In the genomic region with DNA sequence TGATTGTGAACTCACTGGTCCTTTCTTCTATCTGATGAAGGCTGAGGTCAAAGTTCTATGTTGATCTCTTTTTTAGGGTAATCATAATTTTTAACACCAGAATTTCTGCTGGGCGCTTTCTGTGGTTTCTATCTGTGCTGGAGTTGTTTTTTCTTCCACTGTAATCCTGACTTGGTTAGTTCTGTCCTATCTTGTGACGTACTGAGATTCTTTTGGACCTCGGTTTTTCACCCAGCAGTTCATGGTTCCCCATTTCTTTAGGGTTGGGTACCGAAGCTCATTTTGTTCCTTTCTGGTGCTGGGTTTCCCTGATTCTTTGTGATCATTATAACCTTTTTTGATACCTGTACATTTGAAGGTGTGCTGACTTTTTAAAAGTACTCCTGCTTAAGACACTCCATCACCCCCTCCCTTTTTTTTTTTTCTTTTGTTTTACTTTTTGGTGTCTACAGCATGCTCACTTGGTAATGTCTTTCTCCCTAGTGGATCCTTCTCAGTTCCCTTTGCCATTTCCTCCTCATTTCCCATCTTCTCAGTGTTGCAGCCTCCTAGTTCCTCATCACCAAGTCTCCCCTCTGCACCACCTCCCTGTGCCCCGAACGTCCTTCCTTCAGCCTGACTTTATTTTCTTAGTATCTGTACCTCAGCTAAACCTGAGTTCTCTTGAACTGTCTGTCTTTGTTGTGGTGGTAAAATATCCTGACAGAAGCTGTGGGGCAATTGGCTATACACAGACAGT, we compare ENCODE assay signal across 21 mouse cellular contexts. TPM values are rescaled to one million over a fixed set of nuclear protein-coding genes. Genes with fewer than 3 reads are reported as not detected.
"Had no signal": no experiment of that assay in that cellular context is flagged by ENCODE, and none has a peak within 500 bp of the region (broad histone marks: within the 10 kb centered on the region; RNA-seq: fewer than 3 reads in every experiment).

No protein-coding gene starts in this region.

- DNase-seq: kidney, adult 18-20 months; kidney, adult 9 months; kidney, postnatal 14 days; layer of hippocampus, postnatal 36 days; lung, adult 2 months; lung, postnatal 14 days; lung, postnatal 4 days; midbrain, embryonic 14.5 days; thymus, adult 18-20 months; thymus, postnatal 36 days had no signal

- H3K4me1 ChIP-seq: liver, embryonic 12.5 days had no signal

- H3K36me3 ChIP-seq: liver, embryonic 12.5 days; liver, embryonic 15.5 days had no signal

- H3K9ac ChIP-seq: liver, embryonic 12.5 days; liver, embryonic 15.5 days had no signal

- ATAC-seq: liver, embryonic 12.5 days had no signal

- H3K9me3 ChIP-seq: liver, embryonic 12.5 days; liver, embryonic 15.5 days had no signal

- H3K4me3 ChIP-seq: left cerebral cortex, adult 2 months; liver, embryonic 12.5 days; liver, embryonic 15.5 days had no signal

- H3K27me3 ChIP-seq: liver, embryonic 12.5 days; liver, embryonic 15.5 days had no signal

- H3K27ac ChIP-seq: left cerebral cortex, adult 2 months; liver, embryonic 12.5 days; liver, embryonic 15.5 days had no signal

RNA-seq across cellular contexts. Expression of gene Il2, which starts 14.6 kb away (rescaled TPM):
- total RNA-seq: layer of hippocampus, adult 8-10 months; layer of hippocampus, postnatal 10 days; layer of hippocampus, postnatal 36 days; left cerebral cortex, adult 2 months; left cerebral cortex, postnatal 10 days; left cerebral cortex, postnatal 36 days; megakaryocyte-erythroid progenitor cell, adult 5-6 weeks; midbrain, postnatal 0 days had no signal
- polyA plus RNA-seq: lung, adult 2 months; spleen, adult 2 months; testis, adult 2 months had no signal
